Mouse (Mus musculus) midbrain, embryonic 16.5 days (tissue): ENCODE measurements around the gene Elf2. TPM values are rescaled to one million over a fixed set of nuclear protein-coding genes. Genes with fewer than 3 reads are reported as not detected.

Experiments
- ATAC-seq: fragments of 200-750 bp; cut with Nextera tagmentation; 2 replicates; pipeline ENCODE4 v1.8.0; 2017; ENCODE audit warnings: moderate TSS enrichment
- H3K27ac ChIP-seq: fragments of 300-500 bp; sonication (generic); 2 replicates; pipeline ENCODE4 v1.5.1; 2014; ENCODE audit warnings: mild to moderate bottlenecking, low read length, mixed read lengths
- H3K27me3 ChIP-seq: fragments of 300-500 bp; sonication (generic); 2 replicates; pipeline ENCODE4 v1.6.1; 2014; ENCODE audit warnings: low read depth, low read length, mixed read lengths; ENCODE audit not compliant: control insufficient read depth, insufficient read depth
- H3K36me3 ChIP-seq: fragments of 300-500 bp; sonication (generic); 2 replicates; pipeline ENCODE4 v1.6.1; 2014; ENCODE audit warnings: mild to moderate bottlenecking, low read length, moderate library complexity, mixed read lengths; ENCODE audit not compliant: control insufficient read depth, insufficient read depth
- H3K4me1 ChIP-seq: fragments of 300-500 bp; sonication (generic); 2 replicates; pipeline ENCODE4 v1.6.1; 2014; ENCODE audit warnings: mild to moderate bottlenecking, low read length, mixed read lengths; ENCODE audit not compliant: control insufficient read depth, insufficient read depth
- H3K4me2 ChIP-seq: fragments of 300-500 bp; sonication (generic); 2 replicates; pipeline ENCODE4 v1.6.1; 2014; ENCODE audit warnings: mild to moderate bottlenecking, low read length, mixed read lengths
- H3K4me3 ChIP-seq: fragments of 300-500 bp; sonication (generic); 2 replicates; pipeline ENCODE4 v1.5.1; 2014; ENCODE audit warnings: low read depth, mild to moderate bottlenecking, low read length, moderate library complexity, mixed read lengths
- H3K9ac ChIP-seq: fragments of 300-500 bp; sonication (generic); 2 replicates; pipeline ENCODE4 v1.6.1; 2014; ENCODE audit warnings: low read depth, low read length, mixed read lengths
- H3K9me3 ChIP-seq: fragments of 300-500 bp; sonication (generic); replicated peaks from 2 replicates; pipeline ENCODE4 v1.6.1; 2014; ENCODE audit warnings: mild to moderate bottlenecking, low read length, mixed read lengths; ENCODE audit not compliant: control insufficient read depth, poor library complexity, severe bottlenecking
- WGBS: fragments of 180-500 bp; shearing (Covaris S2); extraction: QIAGEN DNeasy Blood & Tissue Kit; methylation state at CpG from one replicate; pipeline ENCODE4 v1.1.7; 2014; 5-methylcytosine and 5-hydroxymethylcytosine counted together
- polyA plus RNA-seq: library from polyadenylated mRNA; unstranded; fragments of >200 nt; fragmentation: Nextera tagmentation; extraction: Ambion mirVana; gene quantifications from 2 replicates; pipeline ENCODE4 v1.2.1, GENCODE M21; 2015

Gene Elf2
- polyA plus RNA-seq, 1 experiment from 2014 or later = 27.7 TPM

DNA sequence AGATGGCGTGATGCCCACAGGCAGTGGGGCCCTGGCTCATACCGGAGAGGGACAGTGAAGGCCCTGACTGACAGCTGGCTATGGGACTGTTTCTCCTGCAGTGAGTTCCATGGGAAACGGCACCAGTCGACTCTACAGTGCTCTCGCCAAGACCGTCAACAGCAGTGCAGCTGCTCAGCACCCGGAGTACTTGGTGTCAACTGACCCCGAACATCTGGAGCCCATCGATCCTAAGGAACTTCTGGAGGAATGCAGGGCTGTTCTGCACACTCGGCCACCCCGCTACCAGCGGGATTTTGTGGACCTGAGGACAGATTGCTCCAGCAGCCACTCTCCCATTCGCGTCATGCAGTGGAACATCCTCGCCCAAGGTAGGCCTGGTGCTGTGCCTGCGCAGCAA is 92.8 kb downstream of the Elf2 start:
- H3K9ac ChIP-seq = no peak overlapping the region
- H3K4me1 ChIP-seq = no peaks in the 10 kb centered on the region
- 93% methylated on average over 16 of the region's 16 CpGs for WGBS
- ATAC-seq = no peak
- no peaks in the 10 kb centered on the region for H3K9me3 ChIP-seq
- no peaks in the 10 kb centered on the region for H3K27me3 ChIP-seq
- no peak overlapping the region for H3K4me2 ChIP-seq
- H3K4me3 ChIP-seq = no peak overlapping the region
- H3K36me3 ChIP-seq = peaks cover 21% of the 10 kb centered on the region
- H3K27ac ChIP-seq = no peak overlapping the region

DNA sequence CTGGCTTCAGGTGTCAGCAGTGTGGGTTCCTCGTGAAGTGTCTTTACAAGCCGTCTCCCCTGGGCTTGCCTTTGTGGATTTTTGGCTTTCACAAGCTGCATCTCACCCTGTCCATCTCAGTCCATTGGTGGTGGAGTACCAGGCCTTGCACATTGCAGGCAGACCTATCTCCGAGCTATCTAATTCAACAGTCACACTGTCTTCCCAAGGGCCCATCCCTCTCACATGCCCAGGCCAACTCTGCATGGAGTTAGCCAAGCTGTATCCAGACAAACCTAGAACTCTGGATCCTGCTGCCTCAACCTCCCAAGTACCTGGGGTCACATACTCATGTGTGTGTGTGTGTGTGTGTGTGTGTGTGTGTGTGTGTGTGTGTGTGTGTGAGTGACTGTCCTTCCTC is 100.9 kb downstream of the Elf2 start:
- 0 out of 2 replicates have a peak, but pooled peaks cover 3% of the 10 kb centered on the region for H3K36me3 ChIP-seq
- H3K4me3 ChIP-seq = no peak overlapping the region
- H3K9me3 ChIP-seq = no peaks in the 10 kb centered on the region
- H3K9ac ChIP-seq = no peak overlapping the region
- H3K27me3 ChIP-seq = no peaks in the 10 kb centered on the region
- no peak for ATAC-seq
- 95% methylated on average over 3 of the region's 3 CpGs for WGBS
- no peaks in the 10 kb centered on the region for H3K4me1 ChIP-seq
- no peak overlapping the region for H3K4me2 ChIP-seq
- H3K27ac ChIP-seq = no peak overlapping the region

DNA sequence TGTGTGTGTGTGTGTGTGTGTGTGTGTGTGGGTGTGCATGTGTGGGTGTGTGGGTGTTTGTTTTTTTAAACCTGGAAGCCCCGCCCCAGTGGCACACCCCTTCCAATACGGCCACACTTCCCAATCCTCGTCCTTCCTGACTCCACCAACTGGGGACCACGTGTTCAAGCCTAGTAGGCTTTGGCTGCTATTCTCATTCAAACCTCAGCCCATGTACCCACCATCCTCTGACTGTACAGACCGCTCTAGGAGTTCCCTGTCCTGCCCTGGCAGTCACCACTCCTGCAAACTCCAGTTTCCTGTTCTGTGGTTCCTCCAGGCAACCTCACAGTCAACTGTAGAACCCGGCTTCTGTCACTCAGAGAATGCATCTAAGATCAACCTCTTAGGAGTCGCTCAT is 101.9 kb downstream of the Elf2 start:
- Histone ChIP-seq H3K9me3 (no peaks in the 10 kb centered on the region), H3K27ac (no peak overlapping the region), H3K9ac (no peak overlapping the region), H3K4me3 (no peak overlapping the region), H3K27me3 (no peaks in the 10 kb centered on the region), H3K4me2 (no peak overlapping the region), H3K4me1 (no peaks in the 10 kb centered on the region), H3K36me3 (0 out of 2 replicates have a peak, but pooled peaks cover 3% of the 10 kb centered on the region)
- no peak for ATAC-seq
- WGBS = 90% methylated on average over 7 of the region's 7 CpGs

DNA sequence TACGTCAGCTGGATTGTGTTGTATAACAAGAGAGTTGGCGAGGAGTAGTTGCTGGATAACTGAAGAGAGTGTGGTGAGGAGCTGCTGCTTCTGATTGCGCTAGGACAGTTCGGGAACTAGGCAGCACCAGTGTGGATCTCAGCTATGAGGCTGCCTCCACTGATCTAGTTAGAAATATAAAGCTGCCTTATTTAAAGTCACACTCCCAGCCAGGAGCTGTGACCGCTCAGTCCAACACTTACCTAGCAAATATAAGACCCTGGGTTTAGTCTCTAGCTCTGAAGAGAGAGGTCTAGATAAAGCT is 105.8 kb downstream of the Elf2 start:
- 68% methylated on average over 5 of the region's 5 CpGs for WGBS
- Histone ChIP-seq H3K36me3 (0 out of 2 replicates have a peak, but pooled peaks cover 3% of the 10 kb centered on the region), H3K27me3 (no peaks in the 10 kb centered on the region), H3K9ac (no peak overlapping the region), H3K4me2 (no peak overlapping the region), H3K4me1 (no peaks in the 10 kb centered on the region), H3K27ac (no peak overlapping the region), H3K9me3 (no peaks in the 10 kb centered on the region), H3K4me3 (no peak overlapping the region)
- ATAC-seq = peak; percentile 57

DNA sequence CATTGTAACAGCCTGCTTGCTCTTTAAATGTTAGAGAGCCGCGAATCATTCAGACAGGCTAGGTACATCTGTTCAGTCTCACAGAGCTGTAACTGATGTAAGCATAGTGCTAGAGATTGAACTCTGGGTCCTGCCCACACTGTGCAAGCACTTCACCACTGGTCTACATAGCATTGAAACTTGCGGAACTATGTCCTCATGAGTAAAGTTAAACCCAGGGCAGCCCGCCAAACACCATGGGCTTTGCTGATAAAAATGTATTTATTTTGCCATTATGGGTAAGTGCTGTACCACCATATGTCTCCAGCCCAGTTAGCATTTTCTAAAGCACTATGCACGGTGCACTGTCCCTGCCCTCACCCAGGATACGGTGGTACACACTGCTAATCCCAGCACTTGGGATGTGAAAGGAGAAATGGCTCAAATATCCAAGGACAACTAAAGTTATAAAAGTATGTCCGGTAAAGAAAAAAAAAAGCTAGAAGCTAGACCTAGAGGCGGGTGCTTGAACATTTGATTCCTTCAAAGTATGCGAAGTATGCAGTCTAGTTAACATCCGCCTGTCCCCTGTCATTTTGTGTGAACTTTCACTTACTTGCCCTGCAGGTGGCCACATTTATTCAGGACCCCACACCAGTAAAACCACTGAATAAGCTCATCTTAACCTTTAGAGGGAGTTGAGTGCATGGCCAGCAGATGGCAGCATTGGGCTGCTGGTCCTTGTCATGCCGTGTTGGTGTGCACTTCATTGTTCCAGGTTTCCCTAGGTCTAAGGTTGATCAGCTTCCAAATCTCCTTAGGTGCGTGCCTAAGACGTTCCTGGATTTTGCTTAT is 106.3 kb downstream of the Elf2 start:
- H3K4me1 ChIP-seq = no peaks in the 10 kb centered on the region
- no peaks in the 10 kb centered on the region for H3K9me3 ChIP-seq
- no peak overlapping the region for H3K9ac ChIP-seq
- no peaks in the 10 kb centered on the region for H3K27me3 ChIP-seq
- H3K4me2 ChIP-seq = no peak overlapping the region
- no peaks in the 10 kb centered on the region for H3K36me3 ChIP-seq
- no peak overlapping the region for H3K4me3 ChIP-seq
- H3K27ac ChIP-seq = no peak overlapping the region
- ATAC-seq = peak; percentile 76
- WGBS = 45% methylated on average over 13 of the region's 13 CpGs

DNA sequence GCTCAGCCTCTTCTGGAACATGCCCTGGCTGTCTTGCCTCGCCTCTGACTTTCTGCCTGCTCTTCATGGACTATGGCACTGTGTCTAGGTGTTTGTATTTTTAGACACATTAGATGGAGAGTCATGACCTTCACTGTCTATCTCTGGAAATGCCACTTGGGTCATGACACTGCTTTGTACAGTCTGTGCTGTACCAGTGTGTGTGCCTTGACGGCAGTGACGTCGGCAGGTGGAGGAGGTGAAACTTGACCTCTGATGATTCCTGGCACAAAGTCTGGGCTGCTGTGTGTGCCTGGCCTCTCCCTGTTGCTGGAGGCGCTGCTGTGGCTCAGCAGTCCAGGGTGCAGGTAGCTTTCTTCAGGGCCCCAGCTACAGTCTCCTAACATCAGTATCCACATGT is 107.0 kb downstream of the Elf2 start:
- no peak overlapping the region for H3K4me3 ChIP-seq
- H3K4me2 ChIP-seq = no peak overlapping the region
- no peaks in the 10 kb centered on the region for H3K27me3 ChIP-seq
- 85% methylated on average over 5 of the region's 5 CpGs for WGBS
- 0 out of 2 replicates have a peak, but pooled peaks cover 2% of the 10 kb centered on the region for H3K4me1 ChIP-seq
- no peak overlapping the region for H3K27ac ChIP-seq
- no peaks in the 10 kb centered on the region for H3K36me3 ChIP-seq
- ATAC-seq = no peak
- no peaks in the 10 kb centered on the region for H3K9me3 ChIP-seq
- no peak overlapping the region for H3K9ac ChIP-seq

DNA sequence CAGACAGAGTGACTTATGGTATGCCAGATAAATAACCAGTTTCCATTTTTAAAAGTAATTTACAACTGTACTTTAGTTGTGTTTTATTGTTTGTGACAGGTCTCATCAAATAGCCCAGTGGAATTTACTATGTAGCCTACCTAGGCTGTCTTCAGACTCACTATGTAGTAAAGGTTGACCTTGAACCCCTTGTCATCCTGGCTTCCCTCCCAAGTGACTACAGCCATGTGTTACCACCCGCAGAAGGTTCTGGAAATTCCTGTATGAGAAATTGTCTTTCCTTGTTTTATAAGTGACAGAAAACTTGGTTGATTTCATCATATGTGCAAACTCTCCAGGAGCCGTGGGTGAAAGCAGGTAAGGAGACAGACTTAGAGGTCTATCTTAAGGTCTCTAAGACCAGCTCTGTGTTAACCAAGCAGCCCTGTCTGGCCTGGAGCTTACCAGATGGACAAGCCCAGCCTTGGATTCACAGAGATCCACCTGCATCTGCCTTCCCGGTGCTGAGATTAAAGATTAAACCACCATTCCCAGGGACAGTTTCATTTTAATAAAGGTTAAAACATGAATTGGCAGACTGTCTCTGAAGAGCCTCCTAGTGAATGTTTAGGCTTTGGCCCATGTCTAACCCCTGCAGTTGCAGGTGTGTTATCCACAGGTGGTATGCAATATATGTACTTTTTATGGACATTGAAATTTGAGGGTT is 108.1 kb downstream of the Elf2 start:
- H3K4me3 ChIP-seq = no peak overlapping the region
- H3K27ac ChIP-seq = no peak overlapping the region
- H3K9ac ChIP-seq = no peak overlapping the region
- WGBS = 86% methylated on average over 3 of the region's 3 CpGs
- no peaks in the 10 kb centered on the region for H3K36me3 ChIP-seq
- H3K4me2 ChIP-seq = no peak overlapping the region
- ATAC-seq = no peak
- H3K9me3 ChIP-seq = no peaks in the 10 kb centered on the region
- H3K4me1 ChIP-seq = 0 out of 2 replicates have a peak, but pooled peaks cover 2% of the 10 kb centered on the region
- no peaks in the 10 kb centered on the region for H3K27me3 ChIP-seq

DNA sequence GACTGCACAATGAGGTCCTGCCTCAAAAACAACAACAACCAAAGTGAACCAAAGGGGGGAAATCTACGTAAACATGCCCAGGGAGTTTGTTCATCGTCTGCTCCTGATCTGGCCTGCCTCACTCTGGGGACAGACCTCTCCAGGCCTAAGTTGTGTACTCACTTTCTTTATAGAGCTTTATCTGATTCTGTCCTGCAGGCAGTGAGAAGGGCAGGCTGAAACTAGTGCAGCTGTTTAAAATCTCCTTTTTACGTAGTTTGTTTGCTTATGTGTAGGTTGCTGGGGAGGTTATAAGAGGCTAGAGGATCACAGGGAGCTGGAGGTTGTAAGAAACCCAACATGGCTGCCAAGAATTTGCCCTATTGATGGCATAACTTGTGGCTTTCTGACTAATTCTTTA is 109.0 kb downstream of the Elf2 start:
- Histone ChIP-seq H3K9ac (no peak overlapping the region), H3K4me1 (peaks cover 10% of the 10 kb centered on the region), H3K4me3 (no peak overlapping the region), H3K4me2 (no peak overlapping the region), H3K9me3 (no peaks in the 10 kb centered on the region), H3K27ac (no peak overlapping the region), H3K36me3 (no peaks in the 10 kb centered on the region), H3K27me3 (no peaks in the 10 kb centered on the region)
- ATAC-seq = no peak
- 75% methylated on average over 3 of the region's 3 CpGs for WGBS

DNA sequence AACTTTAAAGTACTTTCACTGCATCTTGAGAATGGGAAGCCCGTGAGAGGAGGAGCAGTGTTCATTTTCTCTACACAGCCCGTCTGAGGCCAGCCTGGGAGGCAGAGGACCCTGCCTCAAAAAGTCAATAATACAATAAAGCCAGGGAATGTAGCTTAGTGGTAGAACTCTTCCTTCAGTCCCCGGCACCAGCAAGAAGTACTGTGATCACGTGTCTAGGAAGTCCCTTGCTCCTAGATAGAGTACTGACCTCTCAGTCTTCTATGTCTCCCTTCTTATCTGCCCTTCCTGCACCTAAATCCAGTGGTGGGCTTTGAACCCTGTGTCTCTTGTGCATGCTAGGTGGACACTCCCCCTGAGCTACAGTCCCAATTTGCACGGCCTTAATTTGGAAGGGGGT is 109.6 kb downstream of the Elf2 start:
- Histone ChIP-seq H3K9me3 (no peaks in the 10 kb centered on the region), H3K4me1 (peaks cover 16% of the 10 kb centered on the region), H3K4me2 (no peak overlapping the region), H3K27me3 (no peaks in the 10 kb centered on the region), H3K27ac (no peak overlapping the region), H3K9ac (no peak overlapping the region), H3K36me3 (no peaks in the 10 kb centered on the region), H3K4me3 (no peak overlapping the region)
- 81% methylated on average over 5 of the region's 5 CpGs for WGBS
- no peak for ATAC-seq
